Mouse (Mus musculus): ENCODE data around the gene Slc9a8.

DNA sequence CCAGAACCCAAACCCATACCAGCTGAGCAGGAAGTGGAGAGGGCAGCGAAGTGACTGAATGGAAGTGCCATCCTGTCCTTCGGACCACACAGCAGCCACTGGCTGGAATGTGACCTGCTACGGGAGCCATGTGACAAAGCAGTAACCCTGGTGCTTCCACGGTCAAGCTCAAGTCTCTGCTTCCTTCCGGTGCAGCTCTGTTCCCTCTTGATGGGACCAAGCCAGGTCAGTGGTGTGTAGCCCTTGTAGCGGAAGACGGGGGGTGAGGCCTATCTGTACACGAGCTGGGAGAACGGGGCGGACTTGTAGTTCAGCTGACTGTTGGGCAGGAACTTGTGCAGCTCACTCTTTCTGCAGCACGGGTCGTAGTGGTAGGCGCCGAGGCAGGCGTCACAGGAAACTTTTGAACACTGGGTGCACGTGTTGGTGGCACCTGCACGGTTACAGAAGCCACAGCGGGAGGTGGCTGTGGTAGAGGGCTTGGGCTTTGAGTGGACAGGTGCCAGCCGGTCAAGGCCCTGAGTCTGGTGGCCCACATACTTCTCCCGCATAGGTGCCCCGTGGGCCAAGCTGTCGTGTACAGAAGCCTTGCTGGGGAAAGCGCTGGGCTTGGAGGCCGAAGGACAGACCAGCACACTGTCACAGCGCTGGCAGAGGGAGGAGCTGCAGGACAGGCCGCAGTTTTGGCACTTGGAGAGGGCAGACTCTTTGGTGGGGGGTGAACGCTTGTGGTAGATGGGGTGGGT is 61.7 kb downstream of the Slc9a8 start:
- no peak for TF ChIP-seq CTCF (IDR thresholded peaks at IDR 0.05; ENCODE audit: low read depth)
- no peak for TF ChIP-seq EP300 (IDR thresholded peaks at IDR 0.05; ENCODE audit: low read depth)

Measured in liver, postnatal 0 days (tissue).